13 mouse cellular contexts compared by ENCODE assay signal in genomic region chr16:21996881-21997641, GRCm38 (mm10). TPM values are rescaled to one million over a fixed set of nuclear protein-coding genes. Genes with fewer than 3 reads are reported as not detected.
A peak's percentile ranks its signal among the peaks of the same experiment; 100 is the strongest.
DNase-seq lines count a peak whose midpoint lies in the region; ATAC-seq lines count a peak whose summit lies in the region.
"Had no signal": no experiment of that assay in that cellular context is flagged by ENCODE, and none has a peak within 500 bp of the region (broad histone marks: within the 10 kb centered on the region; RNA-seq: fewer than 3 reads in every experiment).

No protein-coding gene starts in this region.

- no peak overlapping the region for H3K9ac ChIP-seq in heart, embryonic 11.5 days (ENCODE audit: low read depth, low read length)
- peak overlapping the region; percentile 39 for H3K9ac ChIP-seq in liver, embryonic 15.5 days
- H3K9ac ChIP-seq in neural tube, embryonic 15.5 days (replicated peaks) = no peak overlapping the region
- H3K9ac ChIP-seq: hindbrain, embryonic 12.5 days had no signal

- peak; percentile 90 for ATAC-seq in heart, embryonic 11.5 days (replicated peaks; ENCODE audit: insufficient number of reproducible peaks, low FRiP score, low TSS enrichment)
- ATAC-seq in liver, embryonic 15.5 days (ENCODE audit: insufficient read depth) = peak; percentile 99
- peak; percentile 61 for ATAC-seq in megakaryocyte progenitor cell, adult 5-6 weeks (replicated peaks; ENCODE audit: poor library complexity)
- no peak for ATAC-seq in neural tube, embryonic 15.5 days (ENCODE audit: low FRiP score)
- ATAC-seq in megakaryocyte, adult 5-6 weeks (ENCODE audit: poor library complexity, severe bottlenecking) = no peak

- peak overlapping the region; percentile 34 for H3K4me2 ChIP-seq in heart, embryonic 11.5 days
- H3K4me2 ChIP-seq in liver, embryonic 15.5 days = peak overlapping the region; percentile 67
- no peak overlapping the region for H3K4me2 ChIP-seq in neural tube, embryonic 15.5 days
- H3K4me2 ChIP-seq: hindbrain, embryonic 12.5 days had no signal

- peak overlapping the region; percentile 70 for H3K27ac ChIP-seq in heart, embryonic 11.5 days (ENCODE audit: low read depth, low read length)
- peak overlapping the region; percentile 90 for H3K27ac ChIP-seq in liver, embryonic 15.5 days (replicated peaks)
- H3K27ac ChIP-seq in neural tube, embryonic 15.5 days (replicated peaks) = no peak overlapping the region
- H3K27ac ChIP-seq: hindbrain, embryonic 12.5 days; kidney, postnatal 0 days had no signal

- no peaks in the 10 kb centered on the region for H3K9me3 ChIP-seq in heart, embryonic 11.5 days (replicated peaks; ENCODE audit: control insufficient read depth, low read length)
- no peaks in the 10 kb centered on the region for H3K9me3 ChIP-seq in liver, embryonic 15.5 days (replicated peaks)
- H3K9me3 ChIP-seq in neural tube, embryonic 15.5 days (replicated peaks) = no peaks in the 10 kb centered on the region
- H3K9me3 ChIP-seq: hindbrain, embryonic 12.5 days had no signal

- no peaks in the 10 kb centered on the region for H3K36me3 ChIP-seq in heart, embryonic 11.5 days (ENCODE audit: control insufficient read depth, insufficient read depth, low read length)
- H3K36me3 ChIP-seq in liver, embryonic 15.5 days (replicated peaks) = no peaks in the 10 kb centered on the region
- no peaks in the 10 kb centered on the region for H3K36me3 ChIP-seq in neural tube, embryonic 15.5 days
- H3K36me3 ChIP-seq: hindbrain, embryonic 12.5 days had no signal

- H3K27me3 ChIP-seq in heart, embryonic 11.5 days (ENCODE audit: control insufficient read depth, insufficient read depth, low read length) = 0 out of 2 replicates have a peak, but pooled peaks cover 2% of the 10 kb centered on the region
- 0 out of 2 replicates have a peak, but pooled peaks cover 8% of the 10 kb centered on the region for H3K27me3 ChIP-seq in liver, embryonic 15.5 days
- no peaks in the 10 kb centered on the region for H3K27me3 ChIP-seq in neural tube, embryonic 15.5 days (replicated peaks)

- 25% methylated on average over 5 of the region's 5 CpGs for WGBS in heart, embryonic 11.5 days (ENCODE audit: insufficient replicate concordance)
- WGBS in liver, embryonic 15.5 days (ENCODE audit: insufficient replicate concordance) = 6% methylated on average over 5 of the region's 5 CpGs
- WGBS in neural tube, embryonic 15.5 days = 76% methylated on average over 5 of the region's 5 CpGs

- intact Hi-C loops in heart, postnatal 25 days (cut with DNase I) = no loop called here

- DNase-seq in heart, postnatal 25 days (ENCODE audit: low spot score) = no peak
- DNase-seq in c-Kit-negative CD71-positive TER-119-positive erythroid progenitor cells, embryonic 14.5 days (ENCODE audit: low read depth, low spot score) = peak; percentile 51
- no peak for DNase-seq in Muller cell, postnatal 12 days (ENCODE audit: inconsistent ontology term)
- DNase-seq: gastrocnemius, postnatal 14 days; thymus, adult 18-20 months had no signal

- H3K4me3 ChIP-seq in heart, embryonic 11.5 days (ENCODE audit: low read depth, low read length) = no peak overlapping the region
- peak overlapping the region; percentile 26 for H3K4me3 ChIP-seq in liver, embryonic 15.5 days (replicated peaks)
- no peak overlapping the region for H3K4me3 ChIP-seq in neural tube, embryonic 15.5 days (replicated peaks)
- H3K4me3 ChIP-seq: hindbrain, embryonic 12.5 days had no signal

- peaks cover 11% of the 10 kb centered on the region; the same call in 1 of the 2 replicates for H3K4me1 ChIP-seq in heart, embryonic 11.5 days (ENCODE audit: control insufficient read depth, insufficient read depth, low read length)
- H3K4me1 ChIP-seq in liver, embryonic 15.5 days (replicated peaks) = peaks cover 38% of the 10 kb centered on the region
- peaks cover 5% of the 10 kb centered on the region for H3K4me1 ChIP-seq in neural tube, embryonic 15.5 days

RNA-seq across cellular contexts. Expression of gene Liph, which starts 1.6 kb away (rescaled TPM):
- 0.27 and 0.96 TPM in 2 replicates for polyA plus RNA-seq in heart, embryonic 11.5 days (2014; fragmentation: Nextera tagmentation; extraction: Ambion mirVana)
- total RNA-seq in heart, postnatal 25 days (2021) = not detected
- 1.2 and 1.6 TPM in 2 replicates for polyA plus RNA-seq in liver, embryonic 15.5 days (2015; fragmentation: Nextera tagmentation; extraction: Ambion mirVana)
- 0.05 and 0.10 TPM in 2 replicates for total RNA-seq in megakaryocyte progenitor cell, adult 5-6 weeks (2015)
- total RNA-seq in megakaryocyte progenitor cell, adult 5-6 weeks (2017) = 0.04 TPM in 1 of 2 replicates, not detected in the other
- 0.49 and 1.8 TPM in 2 replicates for polyA plus RNA-seq in neural tube, embryonic 15.5 days (2015; fragmentation: Nextera tagmentation; extraction: Ambion mirVana)
- total RNA-seq in megakaryocyte, adult 5-6 weeks (2015) = not detected in 2 replicates
- total RNA-seq in megakaryocyte, adult 5-6 weeks (2017) = 0.84 TPM in 1 of 2 replicates, not detected in the other
- total RNA-seq: common myeloid progenitor, adult 5-6 weeks had no signal

RNA-seq across cellular contexts. Expression of gene Senp2, which starts 12.2 kb away (rescaled TPM):
- 37.8 and 39.7 TPM in 2 replicates for polyA plus RNA-seq in heart, embryonic 11.5 days (2014; fragmentation: Nextera tagmentation; extraction: Ambion mirVana)
- 10 to 100 TPM; 19.6 to 20.7 TPM for total RNA-seq in heart, postnatal 25 days (2021)
- 32.8 TPM in 2 replicates for polyA plus RNA-seq in liver, embryonic 15.5 days (2015; fragmentation: Nextera tagmentation; extraction: Ambion mirVana)
- 48.1 and 48.9 TPM in 2 replicates for total RNA-seq in megakaryocyte progenitor cell, adult 5-6 weeks (2015)
- total RNA-seq in megakaryocyte progenitor cell, adult 5-6 weeks (2017) = 42.4 and 42.8 TPM in 2 replicates
- 44.8 and 48.3 TPM in 2 replicates for polyA plus RNA-seq in neural tube, embryonic 15.5 days (2015; fragmentation: Nextera tagmentation; extraction: Ambion mirVana)
- total RNA-seq in megakaryocyte, adult 5-6 weeks (2015) = 47.3 and 52.5 TPM in 2 replicates
- total RNA-seq in megakaryocyte, adult 5-6 weeks (2017) = 45.5 and 53.5 TPM in 2 replicates

RNA-seq across cellular contexts. Expression of gene Tmem41a, which starts 49.7 kb away (rescaled TPM):
- 31.2 and 39.4 TPM in 2 replicates for polyA plus RNA-seq in heart, embryonic 11.5 days (2014; fragmentation: Nextera tagmentation; extraction: Ambion mirVana)
- 10 to 100 TPM in 1 of 2 experiments, 1 to 10 TPM in 1; 8.7 to 13.2 TPM for total RNA-seq in heart, postnatal 25 days (2021)
- 17.1 and 17.9 TPM in 2 replicates for polyA plus RNA-seq in liver, embryonic 15.5 days (2015; fragmentation: Nextera tagmentation; extraction: Ambion mirVana)
- 19.8 and 31.9 TPM in 2 replicates for total RNA-seq in megakaryocyte progenitor cell, adult 5-6 weeks (2015)
- 6.9 and 7.5 TPM in 2 replicates for total RNA-seq in megakaryocyte progenitor cell, adult 5-6 weeks (2017)
- polyA plus RNA-seq in neural tube, embryonic 15.5 days (2015; fragmentation: Nextera tagmentation; extraction: Ambion mirVana) = 48.7 and 50.1 TPM in 2 replicates
- 7.9 and 8.0 TPM in 2 replicates for total RNA-seq in megakaryocyte, adult 5-6 weeks (2015)
- total RNA-seq in megakaryocyte, adult 5-6 weeks (2017) = 3.0 and 4.1 TPM in 2 replicates

Comparison
In these comparisons a context has a peak if more than half of its experiments do, and no peak if none do; other contexts are left out.
1. ATAC-seq: peak in heart, embryonic 11.5 days (single experiment), liver, embryonic 15.5 days (single experiment) and megakaryocyte progenitor cell, adult 5-6 weeks (single experiment); none in neural tube, embryonic 15.5 days (single experiment) and megakaryocyte, adult 5-6 weeks (single experiment).